Mouse (Mus musculus): Measurements from ENCODE around the gene Taf12. TPM values are rescaled to one million over a fixed set of nuclear protein-coding genes. Genes with fewer than 3 reads are reported as not detected.

Gene Taf12
- total and polyA plus RNA-seq, 3 experiments, result 62.6 to 76.4 TPM; not detected in 1

- H3K27ac ChIP-seq (ENCODE audit: control insufficient read depth, low read depth, low read length), result no peak overlapping the region
- H3K79me2 ChIP-seq (ENCODE audit: control insufficient read depth, insufficient read depth, low read length, poor library complexity), result peaks cover 16% of the 10 kb centered on the region
- TF ChIP-seq SIN3A (IDR thresholded peaks at IDR 0.05; ENCODE audit: low read length), result no peak
- no peak for TF ChIP-seq MYB (IDR thresholded peaks at IDR 0.05; ENCODE audit: low read depth, low read length)
- no peak for TF ChIP-seq MAZ (IDR thresholded peaks at IDR 0.05; ENCODE audit: low read depth, low read length)
- TF ChIP-seq CHD1 (IDR thresholded peaks at IDR 0.05; ENCODE audit: low read depth, low read length), result no peak
- TF ChIP-seq UBTF (IDR thresholded peaks at IDR 0.05; ENCODE audit: borderline replicate concordance, insufficient read depth, low read depth, low read length), result no peak
- TF ChIP-seq ZNF384 (IDR thresholded peaks at IDR 0.05; ENCODE audit: low read depth, low read length), result no peak
- TF ChIP-seq NRF1 (IDR thresholded peaks at IDR 0.05; ENCODE audit: insufficient read depth, low read depth, low read length, poor library complexity, severe bottlenecking), result no peak
- TF ChIP-seq GABPA (IDR thresholded peaks at IDR 0.05; ENCODE audit: low read depth, low read length), result no peak
- no peak for TF ChIP-seq BHLHE40 (IDR thresholded peaks at IDR 0.05; ENCODE audit: borderline replicate concordance, low read depth, low read length)
- no peak for TF ChIP-seq CHD2 (IDR thresholded peaks at IDR 0.05; ENCODE audit: low read length)
- TF ChIP-seq KAT2A (conservative IDR thresholded peaks at IDR 0.05; ENCODE audit: low read depth, low read length), result no peak
- TF ChIP-seq ELF1 (IDR thresholded peaks at IDR 0.05; ENCODE audit: low read depth, low read length), result no peak
- no peak for TF ChIP-seq RCOR1 (IDR thresholded peaks at IDR 0.05; ENCODE audit: low read depth, low read length)
- no peak for TF ChIP-seq JUND (IDR thresholded peaks at IDR 0.05; ENCODE audit: low read depth, low read length)
- no peak for TF ChIP-seq MYC (IDR thresholded peaks at IDR 0.05; ENCODE audit: low read depth, low read length)
- no peak for TF ChIP-seq NELFE (IDR thresholded peaks at IDR 0.05; ENCODE audit: low read depth, low read length)
- no peak overlapping the region for H3K9ac ChIP-seq (ENCODE audit: control insufficient read depth, low read depth, low read length, poor library complexity, severe bottlenecking)
- H3K36me3 ChIP-seq (ENCODE audit: control insufficient read depth in 1 of 2, insufficient read depth in 2 of 2, low read length in 2 of 2), result peaks cover 4 to 9% of the 10 kb centered on the region in 2 experiments; a peak in 3 of 4 replicates
- peaks cover 4 to 21% of the 10 kb centered on the region in 2 experiments; a peak in 3 of 4 replicates for H3K4me1 ChIP-seq (ENCODE audit: control insufficient read depth in 1 of 2, insufficient read depth in 2 of 2, low read length in 2 of 2)
- no peaks in the 10 kb centered on the region for H3K9me3 ChIP-seq (replicated peaks; ENCODE audit: insufficient read depth, low read length)
- no peaks in the 10 kb centered on the region for H3K27me3 ChIP-seq (ENCODE audit: control insufficient read depth in 1 of 2, insufficient read depth in 2 of 2, low read length in 2 of 2)
- no peak overlapping the region for H3K4me3 ChIP-seq (ENCODE audit: control insufficient read depth in 1 of 2, insufficient read depth in 1 of 2, low read depth in 2 of 2, low read length in 2 of 2)
- DNase-seq (ENCODE audit: low read depth, low spot score), result no peak
Measured at GRCm38 (mm10) chr4:132332880-132333279, 58.7 kb downstream of the Taf12 start.

GRCm38 (mm10) chr4:132338943-132339342 lies 64.8 kb downstream of the Taf12 start:
- no peaks in the 10 kb centered on the region for H3K9me3 ChIP-seq (replicated peaks; ENCODE audit: insufficient read depth, low read length)
- H3K36me3 ChIP-seq (ENCODE audit: control insufficient read depth in 1 of 2, insufficient read depth in 2 of 2, low read length in 2 of 2), result peaks cover 15 to 16% of the 10 kb centered on the region in 2 experiments
- H3K9ac ChIP-seq (ENCODE audit: control insufficient read depth, low read depth, low read length, poor library complexity, severe bottlenecking), result no peak overlapping the region
- DNase-seq (ENCODE audit: low read depth, low spot score), result no peak
- H3K4me1 ChIP-seq (ENCODE audit: control insufficient read depth in 1 of 2, insufficient read depth in 2 of 2, low read length in 2 of 2), result peaks cover 5 to 25% of the 10 kb centered on the region in 2 experiments; a peak in 3 of 4 replicates
- H3K27ac ChIP-seq (ENCODE audit: control insufficient read depth, low read depth, low read length), result no peak overlapping the region
- H3K4me3 ChIP-seq (ENCODE audit: control insufficient read depth in 1 of 2, insufficient read depth in 1 of 2, low read depth in 2 of 2, low read length in 2 of 2), result no peak overlapping the region
- TF ChIP-seq E2F4 (IDR thresholded peaks at IDR 0.05; ENCODE audit: borderline replicate concordance, low read depth, low read length), result no peak
- TF ChIP-seq TBP (IDR thresholded peaks at IDR 0.05; ENCODE audit: low read depth, low read length), result no peak
- TF ChIP-seq MAFK (IDR thresholded peaks at IDR 0.05; ENCODE audit: borderline replicate concordance, low read depth, low read length), result no peak
- no peak for TF ChIP-seq ZNF384 (IDR thresholded peaks at IDR 0.05; ENCODE audit: low read depth, low read length)
- no peak for TF ChIP-seq CHD1 (IDR thresholded peaks at IDR 0.05; ENCODE audit: low read depth, low read length)
- H3K79me2 ChIP-seq (ENCODE audit: control insufficient read depth, insufficient read depth, low read length, poor library complexity), result peaks cover 51% of the 10 kb centered on the region
- H3K27me3 ChIP-seq (ENCODE audit: control insufficient read depth in 1 of 2, insufficient read depth in 2 of 2, low read length in 2 of 2), result no peaks in the 10 kb centered on the region

All from MEL (cell line).